Mouse (Mus musculus) effector memory CD4-positive, alpha-beta T cell, adult 5 months (primary cell): ENCODE results near the gene Vmn1r213. TPM values are rescaled to one million over a fixed set of nuclear protein-coding genes. Genes with fewer than 3 reads are reported as not detected.

Source experiments
- polyA plus RNA-seq: library from polyadenylated mRNA; unstranded; fragments of 100-300 nt; shearing (Covaris generic); gene quantifications from one replicate; pipeline ENCODE4 v1.2.1, GENCODE M21; 2017

Gene Vmn1r213
- not detected for polyA plus RNA-seq

GRCm38 (mm10) chr13:23007356-23007755 is at the start of gene Vmn1r213:
Vmn1r213 (plus strand) TSS chr13:23007656.

GRCm38 (mm10) chr13:23030118-23030517 is 22.7 kb downstream of the Vmn1r213 start, which contains the start of gene Vmn1r214:
Vmn1r214 (plus strand) TSS chr13:23030418.

Other genes with a start within 250 kb of the Vmn1r213 start
- gene Vmn1r208, start 230.3 kb upstream of the Vmn1r213 start, polyA plus RNA-seq: 0.11 TPM
- 0.06 TPM for gene Vmn1r209, start 198.0 kb upstream of the Vmn1r213 start, polyA plus RNA-seq
- gene Vmn1r210, start 176.3 kb upstream of the Vmn1r213 start, polyA plus RNA-seq: not detected
- not detected for gene Vmn1r211, start 150.1 kb upstream of the Vmn1r213 start, polyA plus RNA-seq
- gene Vmn1r212, start 123.5 kb upstream of the Vmn1r213 start, polyA plus RNA-seq: not detected
- 0.14 TPM for gene Vmn1r214, start 22.8 kb downstream of the Vmn1r213 start, polyA plus RNA-seq
- not detected for gene Vmn1r215, start 60.4 kb downstream of the Vmn1r213 start, polyA plus RNA-seq
- gene Vmn1r217, start 110.6 kb downstream of the Vmn1r213 start, polyA plus RNA-seq: not detected
- 0.09 TPM for gene Vmn1r218, start 125.5 kb downstream of the Vmn1r213 start, polyA plus RNA-seq
- not detected for gene Vmn1r219, start 151.7 kb downstream of the Vmn1r213 start, polyA plus RNA-seq
- not detected for gene Vmn1r220, start 180.3 kb downstream of the Vmn1r213 start, polyA plus RNA-seq
- not detected for gene Vmn1r221, start 206.5 kb downstream of the Vmn1r213 start, polyA plus RNA-seq
- gene Vmn1r222, start 228.3 kb downstream of the Vmn1r213 start, polyA plus RNA-seq: not detected
- gene Vmn1r223, start 239.5 kb downstream of the Vmn1r213 start, polyA plus RNA-seq: not detected